Comparison of ENCODE assay signal across 8 mouse cellular contexts in the genomic region with DNA sequence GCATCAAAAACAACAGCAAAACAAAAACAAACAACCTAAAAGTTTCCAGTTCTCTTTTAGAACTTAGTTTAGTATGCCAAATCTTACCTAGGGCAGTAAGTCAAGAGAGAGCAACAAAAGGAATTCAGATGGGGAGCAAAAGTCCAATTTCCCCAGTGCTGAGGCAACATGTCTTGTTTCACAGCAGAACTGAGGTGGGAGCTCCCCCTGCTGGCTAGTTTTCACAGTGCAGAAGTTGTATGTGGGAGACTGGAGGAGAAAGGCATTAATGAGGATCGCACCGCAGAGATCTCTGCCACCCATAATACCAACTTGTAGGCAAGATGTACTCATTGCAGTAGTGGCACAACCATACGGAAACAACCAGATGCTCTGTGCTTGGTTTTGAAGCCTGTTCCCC. TPM values are rescaled to one million over a fixed set of nuclear protein-coding genes. Genes with fewer than 3 reads are reported as not detected.
DNase-seq lines count a peak whose midpoint lies in the region; ATAC-seq lines count a peak whose summit lies in the region.

No protein-coding gene starts in this region.

- no peak overlapping the region for H3K4me2 ChIP-seq in forebrain, embryonic 11.5 days (ENCODE audit: low read depth, low read length, severe bottlenecking)
- H3K4me2 ChIP-seq in forebrain, embryonic 16.5 days (ENCODE audit: low read length) = no peak overlapping the region

- H3K4me3 ChIP-seq in forebrain, embryonic 11.5 days (ENCODE audit: low read depth, low read length) = no peak overlapping the region
- no peak overlapping the region for H3K4me3 ChIP-seq in forebrain, embryonic 16.5 days (replicated peaks; ENCODE audit: low read length)

- H3K9me3 ChIP-seq in forebrain, embryonic 11.5 days (ENCODE audit: control insufficient read depth, low read length) = no peaks in the 10 kb centered on the region
- no peaks in the 10 kb centered on the region for H3K9me3 ChIP-seq in forebrain, embryonic 16.5 days (ENCODE audit: control insufficient read depth, low read length)

- 67% methylated on average over 3 of the region's 3 CpGs for WGBS in forebrain, embryonic 11.5 days
- WGBS in forebrain, embryonic 16.5 days = 57% methylated on average over 3 of the region's 3 CpGs

- no peaks in the 10 kb centered on the region for H3K27me3 ChIP-seq in forebrain, embryonic 11.5 days (ENCODE audit: control insufficient read depth, insufficient read depth, low read length)
- no peaks in the 10 kb centered on the region for H3K27me3 ChIP-seq in forebrain, embryonic 16.5 days (replicated peaks; ENCODE audit: control insufficient read depth, insufficient read depth, low read length)

- no peak overlapping the region for H3K27ac ChIP-seq in forebrain, embryonic 11.5 days (ENCODE audit: low read depth, low read length)
- H3K27ac ChIP-seq in forebrain, embryonic 16.5 days (ENCODE audit: low read length) = no peak overlapping the region

- H3K9ac ChIP-seq in forebrain, embryonic 11.5 days (ENCODE audit: low read length) = no peak overlapping the region
- no peak overlapping the region for H3K9ac ChIP-seq in forebrain, embryonic 16.5 days (replicated peaks; ENCODE audit: low read depth, low read length)

- no peaks in the 10 kb centered on the region; the same call in 1 of the 2 replicates for H3K36me3 ChIP-seq in forebrain, embryonic 11.5 days (ENCODE audit: control insufficient read depth, insufficient read depth, low read length)
- H3K36me3 ChIP-seq in forebrain, embryonic 16.5 days (ENCODE audit: control insufficient read depth, insufficient read depth) = peaks cover 6% of the 10 kb centered on the region; the same call in 1 of the 2 replicates

- no peaks in the 10 kb centered on the region for H3K4me1 ChIP-seq in forebrain, embryonic 11.5 days (replicated peaks; ENCODE audit: control insufficient read depth, insufficient read depth, low read length)
- H3K4me1 ChIP-seq in forebrain, embryonic 16.5 days (replicated peaks; ENCODE audit: control insufficient read depth, insufficient read depth, low read length) = no peaks in the 10 kb centered on the region

- no peak for ATAC-seq in forebrain, embryonic 11.5 days (replicated peaks; ENCODE audit: low FRiP score)
- no peak for ATAC-seq in forebrain, embryonic 16.5 days
- peak; percentile 87 for ATAC-seq in megakaryocyte, adult 5-6 weeks (ENCODE audit: poor library complexity, severe bottlenecking)

- peak; percentile 92 for DNase-seq in forebrain, embryonic 11.5 days (ENCODE audit: low spot score)
- DNase-seq in adrenal gland, adult (ENCODE audit: inconsistent age in 2 of 2, low spot score in 1 of 2) = peak; percentile 81 to 95
- DNase-seq in embryo, embryonic 10 days (ENCODE audit: low spot score) = peak; percentile 85
- peak; percentile 34 to 74 for DNase-seq in heart, adult 9 months (ENCODE audit: low spot score in 2 of 2)
- DNase-seq in layer of hippocampus, postnatal 10 days (ENCODE audit: low spot score in 2 of 2) = peak; percentile 94
- peak; percentile 80 to 91 for DNase-seq in spleen, postnatal 10 days (ENCODE audit: low spot score in 2 of 2)

RNA-seq across cellular contexts. Expression of gene Nf1, which starts 58.8 kb away (rescaled TPM):
- 10.1 and 10.4 TPM in 2 replicates for polyA plus RNA-seq in forebrain, embryonic 11.5 days (2014; fragmentation: Nextera tagmentation; extraction: Ambion mirVana)
- 6.2 and 6.4 TPM in 2 replicates for polyA plus RNA-seq in forebrain, embryonic 16.5 days (2015; fragmentation: Nextera tagmentation; extraction: Ambion mirVana)
- 100 to 1,000 TPM; 118 to 122 TPM for total RNA-seq in layer of hippocampus, postnatal 10 days (2021)
- 16.5 and 18.7 TPM in 2 replicates for total RNA-seq in megakaryocyte, adult 5-6 weeks (2015)
- 9.9 and 15.7 TPM in 2 replicates for total RNA-seq in megakaryocyte, adult 5-6 weeks (2017)

Comparison
In these comparisons a context has a peak if more than half of its experiments do, and no peak if none do; other contexts are left out.
1. RNA of gene Nf1, which starts 58.8 kb away (total RNA-seq): 118 to 122 TPM in layer of hippocampus, postnatal 10 days; 9.9 to 18.7 TPM in megakaryocyte, adult 5-6 weeks; every median in the first group is over 4 times any median in the second.
2. Peak in every context shown above with its lines, with median percentiles within 50 percentile points of each other: DNase-seq.